Mouse (Mus musculus) embryonic facial prominence, embryonic 15.5 days (tissue): ENCODE measurements around the gene Mrpl35. TPM values are rescaled to one million over a fixed set of nuclear protein-coding genes. Genes with fewer than 3 reads are reported as not detected.
"Not testable (repeated sequence)": the region's sequence is repeated elsewhere in the genome, so short reads cannot be mapped to it uniquely, and the experiment has no call there.

Experiments
- ATAC-seq: fragments of 200-750 bp; cut with Nextera tagmentation; 2 replicates; pipeline ENCODE4 v1.8.0; 2017; ENCODE audit warnings: low read depth, moderate TSS enrichment; ENCODE audit not compliant: insufficient number of reproducible peaks, low FRiP score, low TSS enrichment
- H3K27ac ChIP-seq: fragments of 300-500 bp; sonication (generic); replicated peaks from 2 replicates; pipeline ENCODE4 v1.5.1; 2015; ENCODE audit warnings: mild to moderate bottlenecking, inconsistent platforms
- H3K27me3 ChIP-seq: fragments of 300-500 bp; sonication (generic); 2 replicates; pipeline ENCODE4 v1.6.1; 2015; ENCODE audit warnings: inconsistent platforms
- H3K36me3 ChIP-seq: fragments of 300-500 bp; sonication (generic); 2 replicates; pipeline ENCODE4 v1.6.1; 2015; ENCODE audit warnings: mild to moderate bottlenecking, inconsistent platforms
- H3K4me1 ChIP-seq: fragments of 300-500 bp; sonication (generic); 2 replicates; pipeline ENCODE4 v1.6.1; 2015; ENCODE audit warnings: inconsistent platforms
- H3K4me2 ChIP-seq: fragments of 300-500 bp; sonication (generic); replicated peaks from 2 replicates; pipeline ENCODE4 v1.6.1; 2015; ENCODE audit warnings: mild to moderate bottlenecking, inconsistent platforms
- H3K4me3 ChIP-seq: fragments of 300-500 bp; sonication (generic); replicated peaks from 2 replicates; pipeline ENCODE4 v1.5.1; 2015; ENCODE audit warnings: mild to moderate bottlenecking, inconsistent platforms
- H3K9ac ChIP-seq: fragments of 300-500 bp; sonication (generic); 2 replicates; pipeline ENCODE4 v1.6.1; 2015; ENCODE audit warnings: inconsistent platforms
- H3K9me3 ChIP-seq: fragments of 300-500 bp; sonication (generic); replicated peaks from 2 replicates; pipeline ENCODE4 v1.6.1; 2016; ENCODE audit warnings: inconsistent platforms
- WGBS: fragments of 180-500 bp; shearing (Covaris S2); methylation state at CpG from one replicate; pipeline ENCODE4 v1.1.7; 2015; 5-methylcytosine and 5-hydroxymethylcytosine counted together
- polyA plus RNA-seq: library from polyadenylated mRNA; unstranded; fragments of >200 nt; fragmentation: Nextera tagmentation; extraction: Ambion mirVana; gene quantifications from 2 replicates; pipeline ENCODE4 v1.2.1, GENCODE M21; 2015

The Mrpl35 gene
- polyA plus RNA-seq, result 59.2 TPM in 2 replicates

- Histone ChIP-seq H3K9ac (no peak within 1 kb of the TSS), H3K4me3 (no peak within 1 kb of the TSS), H3K27ac (no peak within 1 kb of the TSS), H3K9me3 (no peaks in the 10 kb centered on the region), H3K4me2 (no peak within 1 kb of the TSS), H3K36me3 (no peaks in the 10 kb centered on the region), H3K27me3 (no peaks in the 10 kb centered on the region), H3K4me1 (peaks cover 15% of the 10 kb centered on the region)
- no peak for ATAC-seq
- WGBS, result 52% methylated on average over 1 of the region's 1 CpGs
Observed at GRCm38 (mm10) chr6:71826869-71827268, at the start of gene Mrpl35. Mrpl35 (minus strand) TSS chr6:71826969.

- Histone ChIP-seq H3K9me3 (no peaks in the 10 kb centered on the region), H3K9ac (no peak overlapping the region), H3K4me3 (no peak overlapping the region), H3K36me3 (peaks cover 78% of the 10 kb centered on the region), H3K27ac (no peak overlapping the region), H3K4me1 (no peaks in the 10 kb centered on the region), H3K27me3 (no peaks in the 10 kb centered on the region), H3K4me2 (no peak overlapping the region)
- 93% methylated on average over 9 of the region's 9 CpGs for WGBS
- ATAC-seq, result no peak
Observed at GRCm38 (mm10) chr6:71871396-71871795, 44.6 kb upstream of the Mrpl35 start.

- no peak overlapping the region for H3K9ac ChIP-seq
- H3K27ac ChIP-seq, result no peak overlapping the region
- H3K27me3 ChIP-seq, result no peaks in the 10 kb centered on the region
- WGBS, result 83% methylated on average over 1 of the region's 1 CpGs
- H3K4me1 ChIP-seq, result no peaks in the 10 kb centered on the region
- ATAC-seq, result no peak
- no peaks in the 10 kb centered on the region for H3K9me3 ChIP-seq
- peaks cover 70% of the 10 kb centered on the region for H3K36me3 ChIP-seq
- H3K4me2 ChIP-seq, result no peak overlapping the region
- no peak overlapping the region for H3K4me3 ChIP-seq
Observed at GRCm38 (mm10) chr6:71868809-71869208, 42.0 kb upstream of the Mrpl35 start.

- H3K9me3 ChIP-seq, result no peaks in the 10 kb centered on the region
- peaks cover 71% of the 10 kb centered on the region for H3K36me3 ChIP-seq
- no peak for ATAC-seq
- H3K9ac ChIP-seq, result no peak overlapping the region
- H3K4me3 ChIP-seq, result no peak overlapping the region
- H3K4me2 ChIP-seq, result no peak overlapping the region
- WGBS, result 87% methylated on average over 2 of the region's 2 CpGs
- no peak overlapping the region for H3K27ac ChIP-seq
- H3K27me3 ChIP-seq, result no peaks in the 10 kb centered on the region
- no peaks in the 10 kb centered on the region for H3K4me1 ChIP-seq
Observed at GRCm38 (mm10) chr6:71867751-71868150, 41.0 kb upstream of the Mrpl35 start.

GRCm38 (mm10) chr6:71846906-71847305 lies 20.1 kb upstream of the Mrpl35 start:
- peaks cover 26% of the 10 kb centered on the region for H3K36me3 ChIP-seq
- WGBS, result 89% methylated on average over 6 of the region's 6 CpGs

GRCm38 (mm10) chr6:71840597-71841290 lies 14.0 kb upstream of the Mrpl35 start:
- 100% methylated on average over 1 of the region's 1 CpGs for WGBS

More at GRCm38 (mm10) chr6:71846906-71847305, 20.1 kb upstream of the Mrpl35 start:
- not testable (repeated sequence) for H3K4me1 ChIP-seq, ATAC-seq, H3K27me3 ChIP-seq, H3K9me3 ChIP-seq, H3K9ac ChIP-seq, H3K4me2 ChIP-seq, H3K4me3 ChIP-seq, H3K27ac ChIP-seq

GRCm38 (mm10) chr6:71839815-71840214 lies 13.0 kb upstream of the Mrpl35 start:
- no peak overlapping the region for H3K4me2 ChIP-seq
- H3K27me3 ChIP-seq, result no peaks in the 10 kb centered on the region
- H3K4me1 ChIP-seq, result no peaks in the 10 kb centered on the region
- 0 out of 2 replicates have a peak, but pooled peaks cover 6% of the 10 kb centered on the region for H3K36me3 ChIP-seq
- no peak overlapping the region for H3K4me3 ChIP-seq
- no peak for ATAC-seq
- H3K27ac ChIP-seq, result no peak overlapping the region
- H3K9ac ChIP-seq, result no peak overlapping the region
- no peaks in the 10 kb centered on the region for H3K9me3 ChIP-seq

More at GRCm38 (mm10) chr6:71840597-71841290, 14.0 kb upstream of the Mrpl35 start:
- no peak for ATAC-seq
- H3K27ac ChIP-seq, result no peak overlapping the region
- no peak overlapping the region for H3K9ac ChIP-seq
- H3K27me3 ChIP-seq, result no peaks in the 10 kb centered on the region
- H3K4me1 ChIP-seq, result no peaks in the 10 kb centered on the region
- no peak overlapping the region for H3K4me3 ChIP-seq
- no peaks in the 10 kb centered on the region for H3K9me3 ChIP-seq
- peaks cover 1% of the 10 kb centered on the region; the same call in 1 of the 2 replicates for H3K36me3 ChIP-seq
- no peak overlapping the region for H3K4me2 ChIP-seq

- Histone ChIP-seq H3K27ac (no peak overlapping the region), H3K4me1 (peaks cover 8% of the 10 kb centered on the region), H3K4me3 (no peak overlapping the region), H3K9me3 (no peaks in the 10 kb centered on the region), H3K4me2 (no peak overlapping the region), H3K9ac (no peak overlapping the region), H3K36me3 (0 out of 2 replicates have a peak, but pooled peaks cover 6% of the 10 kb centered on the region), H3K27me3 (no peaks in the 10 kb centered on the region)
- 78% methylated on average over 2 of the region's 2 CpGs for WGBS
- ATAC-seq, result no peak
Observed at GRCm38 (mm10) chr6:71836811-71837210, 10.0 kb upstream of the Mrpl35 start.

GRCm38 (mm10) chr6:71831581-71831960 lies 4.8 kb upstream of the Mrpl35 start:
- Histone ChIP-seq H3K36me3 (0 out of 2 replicates have a peak, but pooled peaks cover 6% of the 10 kb centered on the region), H3K27ac (peak overlapping the region; percentile 93), H3K4me3 (peak overlapping the region; percentile 97), H3K4me2 (peak overlapping the region; percentile 79), H3K9ac (peak overlapping the region; percentile 75), H3K4me1 (peaks cover 13% of the 10 kb centered on the region), H3K9me3 (no peaks in the 10 kb centered on the region), H3K27me3 (no peaks in the 10 kb centered on the region)
- under 1% methylated on average over 20 of the region's 21 CpGs for WGBS
- peak; percentile 99 for ATAC-seq

GRCm38 (mm10) chr6:71830690-71831580 lies 4.2 kb upstream of the Mrpl35 start, which contains the start of gene Immt:
Immt (plus strand) TSS chr6:71831331.
- H3K27ac ChIP-seq, result peak within 1 kb of the TSS; percentile 93
- peak; percentile 100 for ATAC-seq

GRCm38 (mm10) chr6:71829768-71830167 lies 3.0 kb upstream of the Mrpl35 start:
- ATAC-seq, result no peak
- no peak overlapping the region for H3K27ac ChIP-seq
- H3K9ac ChIP-seq, result no peak overlapping the region
- 84% methylated on average over 9 of the region's 9 CpGs for WGBS
- H3K9me3 ChIP-seq, result no peaks in the 10 kb centered on the region
- H3K36me3 ChIP-seq, result no peaks in the 10 kb centered on the region
- H3K4me1 ChIP-seq, result peaks cover 13% of the 10 kb centered on the region
- no peaks in the 10 kb centered on the region for H3K27me3 ChIP-seq
- no peak overlapping the region for H3K4me3 ChIP-seq
- no peak overlapping the region for H3K4me2 ChIP-seq

More at GRCm38 (mm10) chr6:71830690-71831580, 4.2 kb upstream of the Mrpl35 start, which contains the start of gene Immt:
- Histone ChIP-seq H3K4me1 (peaks cover 13% of the 10 kb centered on the region), H3K27me3 (no peaks in the 10 kb centered on the region), H3K9ac (peak within 1 kb of the TSS; percentile 75), H3K9me3 (no peaks in the 10 kb centered on the region), H3K4me3 (peak within 1 kb of the TSS; percentile 97), H3K4me2 (peak within 1 kb of the TSS; percentile 79), H3K36me3 (0 out of 2 replicates have a peak, but pooled peaks cover 6% of the 10 kb centered on the region)
- WGBS, result under 1% methylated on average over 64 of the region's 64 CpGs
